Mouse (Mus musculus): Measurements from ENCODE around the gene Micu1.

Gene Micu1

GRCm38 (mm10) chr10:59809991-59810574 lies 107.8 kb downstream of the Micu1 start:
- peak; percentile 46 for DNase-seq (ENCODE audit: low read depth, low spot score)

DNA sequence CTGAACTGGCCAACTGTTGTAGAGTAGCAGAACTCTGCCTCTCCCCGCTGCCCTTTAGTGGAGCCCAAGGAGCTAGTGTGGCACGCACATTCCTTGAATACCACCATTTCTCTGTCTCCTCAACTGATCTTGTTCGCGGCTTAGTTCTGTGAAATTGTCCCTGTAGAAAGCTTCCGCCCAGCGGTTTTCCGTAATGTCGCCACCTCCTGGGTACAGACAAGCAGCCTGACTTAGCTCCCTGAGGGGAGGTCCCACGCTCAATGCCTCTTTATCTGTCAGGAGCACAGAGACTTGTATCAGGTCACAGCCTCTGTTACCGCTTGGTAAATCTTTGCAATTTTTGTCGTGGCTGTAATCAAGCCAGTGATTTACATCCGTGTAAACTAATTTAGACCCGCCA lies 110.7 kb downstream of the Micu1 start:
- DNase-seq (ENCODE audit: low read depth, low spot score): peak; percentile 50

GRCm38 (mm10) chr10:59813759-59814158 lies 111.5 kb downstream of the Micu1 start:
- DNase-seq (ENCODE audit: low read depth, low spot score): peak; percentile 39

GRCm38 (mm10) chr10:59814505-59815155 lies 112.4 kb downstream of the Micu1 start:
- peak; percentile 57 for DNase-seq (ENCODE audit: low read depth, low spot score)

DNA sequence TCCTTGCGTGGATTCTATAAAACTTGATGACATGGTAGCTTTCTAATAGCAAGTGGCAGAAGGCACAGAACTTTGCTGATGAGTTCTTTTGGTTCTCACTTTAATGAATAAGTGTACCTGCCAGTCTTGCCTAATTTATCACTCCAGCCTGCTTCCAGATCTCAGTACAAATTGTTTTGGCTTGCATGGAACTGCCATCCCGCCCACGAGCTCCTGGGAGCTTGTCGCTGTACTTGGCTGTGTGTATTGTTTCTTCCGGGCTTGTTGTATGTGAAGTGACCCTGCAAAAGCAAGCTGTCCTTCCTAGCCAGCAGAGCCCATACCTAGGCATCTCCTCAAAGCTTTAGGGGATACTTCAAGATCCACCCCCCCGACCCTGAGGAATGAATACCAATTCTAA lies 114.3 kb downstream of the Micu1 start:
- peak; percentile 83 for DNase-seq (ENCODE audit: low read depth, low spot score)

DNA sequence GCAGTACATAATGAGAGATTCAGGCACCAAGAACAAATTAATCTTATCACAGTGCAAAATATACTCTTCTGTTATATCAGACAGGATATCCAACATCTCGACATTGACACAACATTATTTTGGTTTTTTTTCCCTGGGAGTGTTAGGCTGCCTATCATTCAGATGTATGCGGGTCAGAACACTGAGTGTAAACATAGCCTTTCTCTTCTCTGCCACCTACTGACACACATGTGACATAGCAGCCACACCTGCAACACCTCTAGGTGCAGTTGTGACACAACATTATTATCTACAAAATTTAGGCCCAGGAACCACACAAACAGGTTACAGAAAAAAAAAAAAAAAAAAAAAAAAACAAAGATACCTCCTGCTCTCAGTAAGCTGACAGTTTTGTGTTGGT lies 115.3 kb downstream of the Micu1 start:
- peak; percentile 65 for DNase-seq (ENCODE audit: low read depth, low spot score)

DNA sequence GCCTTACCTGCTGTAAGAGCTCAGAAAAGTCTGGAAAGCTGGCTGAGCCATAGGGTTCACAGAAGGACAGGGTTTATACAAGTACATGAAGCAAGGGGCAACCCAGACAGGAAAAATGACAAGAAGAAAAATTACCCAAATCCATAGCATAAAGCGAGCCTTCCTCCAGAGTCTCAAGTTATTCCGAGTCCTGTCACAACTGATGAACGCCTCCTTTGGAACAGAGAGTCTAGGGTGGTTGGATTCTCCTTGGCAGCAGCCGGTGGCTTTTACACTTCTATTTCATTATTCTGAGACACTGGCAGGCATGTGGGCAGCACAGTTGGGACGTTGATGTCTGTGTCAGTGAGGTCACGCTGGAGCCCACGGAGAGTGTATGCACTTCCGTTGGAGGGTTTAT lies 115.7 kb downstream of the Micu1 start:
- DNase-seq (ENCODE audit: low read depth, low spot score): peak; percentile 56

GRCm38 (mm10) chr10:59819146-59819545 lies 116.9 kb downstream of the Micu1 start:
- DNase-seq (ENCODE audit: low read depth, low spot score): no peak

DNA sequence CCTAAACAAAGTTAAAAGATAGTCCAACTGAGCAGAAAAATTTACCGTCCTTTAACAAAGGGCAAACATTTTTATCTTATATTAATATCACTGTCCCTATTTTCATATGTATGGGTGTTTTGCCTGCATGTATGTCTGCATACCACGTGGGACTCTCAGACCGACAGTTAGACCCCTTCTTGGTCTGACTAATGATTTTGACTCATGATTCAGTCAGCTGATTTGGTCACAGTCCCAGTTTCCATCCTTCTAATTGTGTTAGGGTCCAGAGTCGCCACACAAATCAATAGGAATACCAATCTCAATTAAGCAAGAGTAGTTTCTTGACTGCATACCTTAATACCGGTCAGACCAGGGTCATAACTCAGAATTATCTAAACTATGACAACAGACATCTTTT lies 118.6 kb downstream of the Micu1 start:
- no peak for DNase-seq (ENCODE audit: low read depth, low spot score)

DNA sequence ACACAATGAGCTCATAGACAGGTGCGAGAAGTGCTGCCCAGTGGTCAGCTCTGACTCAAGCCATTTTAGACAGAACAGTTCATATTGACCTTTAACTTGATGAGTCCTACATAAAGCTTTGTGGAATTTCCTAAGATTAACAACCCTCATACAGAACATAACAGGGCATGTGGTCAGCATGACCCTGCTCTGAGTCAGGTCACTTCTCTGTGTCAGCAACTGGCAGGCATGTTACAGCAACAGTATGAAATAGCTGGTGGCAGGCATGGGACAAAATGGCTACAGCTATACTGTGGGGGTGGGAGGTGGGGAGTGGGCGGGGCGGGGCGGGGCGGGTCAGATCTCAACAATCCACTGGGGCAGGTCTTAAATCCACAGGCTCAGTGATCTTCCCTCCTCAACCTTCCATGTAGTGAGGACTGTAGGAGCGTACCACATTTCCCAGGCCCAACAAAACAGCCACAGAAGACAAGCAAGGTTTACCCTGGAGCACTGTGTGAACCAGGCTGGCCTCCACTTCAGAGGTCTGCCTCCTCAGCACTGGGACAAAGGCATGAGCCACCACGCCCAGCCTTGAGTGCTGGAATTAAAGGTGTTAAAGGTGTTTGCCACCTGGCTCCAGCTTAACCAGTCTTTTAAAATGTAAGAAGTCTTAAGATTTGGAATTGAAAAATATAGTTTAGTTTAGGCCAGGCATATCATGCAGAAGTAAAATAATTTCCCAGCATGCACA lies 119.2 kb downstream of the Micu1 start:
- DNase-seq (ENCODE audit: low read depth, low spot score): no peak

- DNase-seq (ENCODE audit: low read depth, low spot score): no peak
These were observed 120.6 kb downstream of the Micu1 start for GRCm38 (mm10) chr10:59822857-59823256.

- DNase-seq (ENCODE audit: low read depth, low spot score): peak; percentile 86
These were observed 123.0 kb downstream of the Micu1 start for GRCm38 (mm10) chr10:59825137-59825812.

- DNase-seq (ENCODE audit: low read depth, low spot score): no peak
These were observed 127.6 kb downstream of the Micu1 start for GRCm38 (mm10) chr10:59829886-59830285.

DNA sequence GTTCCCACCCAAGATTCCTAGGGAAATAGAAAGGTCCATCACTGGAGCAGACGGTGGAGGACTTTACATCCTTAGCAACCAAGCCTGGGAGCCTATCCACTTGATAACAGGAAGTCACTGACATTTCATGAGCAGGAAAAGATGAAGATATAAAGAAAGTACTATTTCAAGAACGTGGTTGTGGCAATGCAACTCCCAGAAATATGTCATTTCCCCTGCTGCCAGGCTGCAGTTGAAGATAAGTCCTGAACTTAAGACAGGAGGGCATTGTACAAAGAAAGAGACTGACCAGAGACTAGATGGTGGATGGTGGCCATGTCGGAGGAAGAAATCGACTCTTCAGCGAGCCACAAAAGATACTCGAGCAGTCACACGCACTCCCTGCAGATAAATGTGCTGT lies 129.7 kb downstream of the Micu1 start:
- no peak for DNase-seq (ENCODE audit: low read depth, low spot score)

- DNase-seq (ENCODE audit: low read depth, low spot score): peak; percentile 78
These were observed 133.3 kb downstream of the Micu1 start for GRCm38 (mm10) chr10:59835301-59836155.

- no peak for DNase-seq (ENCODE audit: low read depth, low spot score)
These were observed 135.2 kb downstream of the Micu1 start for GRCm38 (mm10) chr10:59837490-59837889.

DNA sequence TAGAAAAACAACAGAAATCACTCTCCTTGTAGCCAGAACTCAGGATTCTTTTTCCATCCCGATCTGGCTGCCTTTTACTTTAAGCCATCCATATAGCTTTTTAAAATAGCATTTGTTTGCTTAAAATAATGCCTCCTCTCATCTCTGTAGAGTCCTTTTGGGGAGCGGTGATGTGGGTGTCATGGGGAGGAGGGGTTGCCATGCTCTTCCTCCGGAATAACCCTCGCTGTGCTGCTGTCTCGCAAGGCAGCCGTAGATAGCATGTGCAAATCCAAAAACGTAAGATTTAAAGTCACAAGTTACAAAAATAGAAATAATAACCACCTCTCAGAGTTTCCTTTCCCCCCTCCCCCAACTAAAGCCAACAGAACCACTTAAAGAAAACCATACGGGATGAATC lies 139.2 kb downstream of the Micu1 start:
- peak; percentile 89 for DNase-seq (ENCODE audit: low read depth, low spot score)

GRCm38 (mm10) chr10:59843125-59843524 lies 140.8 kb downstream of the Micu1 start:
- DNase-seq (ENCODE audit: low read depth, low spot score): no peak

- no peak for DNase-seq (ENCODE audit: low read depth, low spot score)
These were observed 142.4 kb downstream of the Micu1 start for GRCm38 (mm10) chr10:59844686-59845085.

- peak; percentile 84 for DNase-seq (ENCODE audit: low read depth, low spot score)
These were observed 144.1 kb downstream of the Micu1 start for GRCm38 (mm10) chr10:59846416-59846815.

Measured in brain, adult 2 months (tissue).